Mouse (Mus musculus): ENCODE measurements around the gene Mageb18. TPM values are rescaled to one million over a fixed set of nuclear protein-coding genes. Genes with fewer than 3 reads are reported as not detected.

The Mageb18 gene
- total and polyA plus RNA-seq, 3 experiments: not detected

GRCm38 (mm10) chrX:92460496-92460895 is 138.9 kb downstream of the Mageb18 start:
- H3K4me3 ChIP-seq (replicated peaks in 1 of 3; ENCODE audit: low read depth in 2 of 3, low read length in 2 of 3, poor library complexity in 1 of 3): no peak overlapping the region
- no peaks in the 10 kb centered on the region for H3K4me1 ChIP-seq (ENCODE audit: control insufficient read depth in 1 of 2, insufficient read depth in 2 of 2)
- no peaks in the 10 kb centered on the region for H3K9me3 ChIP-seq (replicated peaks; ENCODE audit: low read length)
- no peak overlapping the region for H3K9ac ChIP-seq (ENCODE audit: insufficient read depth, low read depth)
- TF ChIP-seq JUN (IDR thresholded peaks at IDR 0.05; ENCODE audit: insufficient read depth, low read depth, low read length) (no peak), USF2 (conservative IDR thresholded peaks at IDR 0.05; ENCODE audit: low read depth, low read length) (no peak), ETS1 (conservative IDR thresholded peaks at IDR 0.05; ENCODE audit: low read depth, low read length) (no peak), USF1 (IDR thresholded peaks at IDR 0.05; ENCODE audit: low read depth, low read length) (no peak), CHD2 (IDR thresholded peaks at IDR 0.05; ENCODE audit: low read length) (no peak), ZKSCAN1 (IDR thresholded peaks at IDR 0.05; ENCODE audit: borderline replicate concordance, low read depth, low read length) (no peak), SMC3 (IDR thresholded peaks at IDR 0.05; ENCODE audit: low read depth, low read length) (no peak), POLR2A (IDR thresholded peaks at IDR 0.05; ENCODE audit: low read depth, low read length) (no peak), JUND (conservative IDR thresholded peaks at IDR 0.05; ENCODE audit: low read depth, low read length) (no peak), PAX5 (IDR thresholded peaks at IDR 0.05; ENCODE audit: low read length) (no peak), MAFK (IDR thresholded peaks at IDR 0.05; ENCODE audit: insufficient replicate concordance, low read length) (no peak), BHLHE40 (IDR thresholded peaks at IDR 0.05; ENCODE audit: low read depth, low read length) (no peak)
- dilution Hi-C loops (cut with MboI; ENCODE audit: extremely low pct_ligation_motif_present, extremely low pct_unique_long_range_greater_than_20kb, low sequenced_read_pairs) (no loop called here), in situ Hi-C loops (cut with MboI; ENCODE audit: low pct_ligation_motif_present, low pct_unique_long_range_greater_than_20kb, low sequenced_read_pairs) (no loop called here)
- no peak for DNase-seq (ENCODE audit: extremely low read depth)
- no peak overlapping the region for H3K4me2 ChIP-seq (ENCODE audit: insufficient read depth, low read depth, poor library complexity, severe bottlenecking)
- H3K36me3 ChIP-seq (replicated peaks in 1 of 2; ENCODE audit: control insufficient read depth in 1 of 2, insufficient read depth in 1 of 2, low read length in 1 of 2): no peaks in the 10 kb centered on the region
- no peaks in the 10 kb centered on the region for H3K27me3 ChIP-seq (replicated peaks)
- no peaks in the 10 kb centered on the region for H3K79me2 ChIP-seq (replicated peaks; ENCODE audit: control insufficient read depth, extremely low read depth, insufficient read depth, poor library complexity, severe bottlenecking)
- H3K27ac ChIP-seq (ENCODE audit: insufficient read depth, low read depth): no peak overlapping the region

- no peak overlapping the region for H3K9ac ChIP-seq (ENCODE audit: insufficient read depth, low read depth)
- no peaks in the 10 kb centered on the region for H3K9me3 ChIP-seq (replicated peaks; ENCODE audit: low read length)
- DNase-seq (ENCODE audit: extremely low read depth): no peak
- H3K79me2 ChIP-seq (replicated peaks; ENCODE audit: control insufficient read depth, extremely low read depth, insufficient read depth, poor library complexity, severe bottlenecking): no peaks in the 10 kb centered on the region
- no peak overlapping the region for H3K4me3 ChIP-seq (replicated peaks in 1 of 3; ENCODE audit: low read depth in 2 of 3, low read length in 2 of 3, poor library complexity in 1 of 3)
- dilution Hi-C loops (cut with MboI; ENCODE audit: extremely low pct_ligation_motif_present, extremely low pct_unique_long_range_greater_than_20kb, low sequenced_read_pairs): no loop called here
- no peaks in the 10 kb centered on the region for H3K36me3 ChIP-seq (replicated peaks in 1 of 2; ENCODE audit: control insufficient read depth in 1 of 2, insufficient read depth in 1 of 2, low read length in 1 of 2)
- no peak overlapping the region for H3K27ac ChIP-seq (ENCODE audit: insufficient read depth, low read depth)
- H3K27me3 ChIP-seq (replicated peaks): no peaks in the 10 kb centered on the region
- no peak for TF ChIP-seq HCFC1 (IDR thresholded peaks at IDR 0.05; ENCODE audit: low read depth, low read length)
- no peak for TF ChIP-seq ETS1 (conservative IDR thresholded peaks at IDR 0.05; ENCODE audit: low read depth, low read length)
- H3K4me1 ChIP-seq (ENCODE audit: control insufficient read depth in 1 of 2, insufficient read depth in 2 of 2): no peaks in the 10 kb centered on the region
- no peak overlapping the region for H3K4me2 ChIP-seq (ENCODE audit: insufficient read depth, low read depth, poor library complexity, severe bottlenecking)
- in situ Hi-C loops (cut with MboI; ENCODE audit: low pct_ligation_motif_present, low pct_unique_long_range_greater_than_20kb, low sequenced_read_pairs): no loop called here
Observed at GRCm38 (mm10) chrX:92387384-92387783, 212.0 kb downstream of the Mageb18 start.

DNA sequence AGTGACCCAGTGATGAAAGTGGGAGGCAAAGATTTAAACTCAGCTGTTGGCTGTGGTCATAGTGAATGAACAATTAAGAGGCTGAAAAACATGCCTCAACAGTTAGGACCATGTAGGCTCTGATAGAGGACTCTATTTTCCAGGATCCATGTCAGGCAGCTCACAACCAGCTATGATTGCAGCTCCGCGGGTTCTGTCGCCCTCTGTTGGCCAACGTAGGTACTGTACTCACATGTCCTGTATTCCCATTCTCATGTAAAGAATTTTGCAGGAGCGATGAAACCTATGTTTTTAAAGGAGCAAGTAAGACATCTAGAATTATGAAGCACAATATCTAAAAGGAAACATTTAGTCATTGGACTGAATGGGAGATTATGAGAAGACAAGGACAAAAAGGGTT is 256.4 kb downstream of the Mageb18 start:
- Histone ChIP-seq H3K27me3 (replicated peaks) (no peaks in the 10 kb centered on the region), H3K27ac (ENCODE audit: insufficient read depth, low read depth) (no peak overlapping the region), H3K4me1 (ENCODE audit: control insufficient read depth in 1 of 2, insufficient read depth in 2 of 2) (no peaks in the 10 kb centered on the region), H3K4me2 (ENCODE audit: insufficient read depth, low read depth, poor library complexity, severe bottlenecking) (no peak overlapping the region), H3K4me3 (replicated peaks in 1 of 3; ENCODE audit: low read depth in 2 of 3, low read length in 2 of 3, poor library complexity in 1 of 3) (no peak overlapping the region), H3K36me3 (replicated peaks in 1 of 2; ENCODE audit: control insufficient read depth in 1 of 2, insufficient read depth in 1 of 2, low read length in 1 of 2) (no peaks in the 10 kb centered on the region), H3K79me2 (replicated peaks; ENCODE audit: control insufficient read depth, extremely low read depth, insufficient read depth, poor library complexity, severe bottlenecking) (no peaks in the 10 kb centered on the region), H3K9ac (ENCODE audit: insufficient read depth, low read depth) (no peak overlapping the region), H3K9me3 (replicated peaks; ENCODE audit: low read length) (peaks cover 2% of the 10 kb centered on the region)
- TF ChIP-seq MYC (IDR thresholded peaks at IDR 0.05; ENCODE audit: low read depth, low read length) (no peak), IRF4 (IDR thresholded peaks at IDR 0.05; ENCODE audit: low read depth, low read length) (no peak), CTCF (conservative IDR thresholded peaks at IDR 0.05 in 1 of 2, IDR thresholded peaks at IDR 0.05 in 1 of 2; ENCODE audit: low read depth in 2 of 2, low read length in 2 of 2) (peak; percentile 19 to 29; a peak in 3 of 4 replicates), RAD21 (IDR thresholded peaks at IDR 0.05; ENCODE audit: low read depth, low read length) (peak; percentile 12)
- DNase-seq (ENCODE audit: extremely low read depth): no peak
- dilution Hi-C loops (cut with MboI; ENCODE audit: extremely low pct_ligation_motif_present, extremely low pct_unique_long_range_greater_than_20kb, low sequenced_read_pairs) (no loop called here), in situ Hi-C loops (cut with MboI; ENCODE audit: low pct_ligation_motif_present, low pct_unique_long_range_greater_than_20kb, low sequenced_read_pairs) (no loop called here)
